Mouse (Mus musculus) neural tube, embryonic 14.5 days (tissue): ENCODE measurements around the gene Gale. TPM values are rescaled to one million over a fixed set of nuclear protein-coding genes. Genes with fewer than 3 reads are reported as not detected.

Experiments
- ATAC-seq: fragments of 200-750 bp; cut with Nextera tagmentation; 2 replicates; pipeline ENCODE4 v1.8.0; 2017; ENCODE audit warnings: low read depth, mild to moderate bottlenecking, moderate TSS enrichment, moderate library complexity
- H3K27ac ChIP-seq: fragments of 300-500 bp; sonication (generic); 2 replicates; pipeline ENCODE4 v1.5.1; 2014; ENCODE audit warnings: low read depth, mild to moderate bottlenecking, control low read depth, low read length, moderate library complexity, mixed read lengths
- H3K27me3 ChIP-seq: fragments of 300-500 bp; sonication (generic); 2 replicates; pipeline ENCODE4 v1.6.1; 2014; ENCODE audit warnings: low read length; ENCODE audit not compliant: control insufficient read depth, insufficient read depth
- H3K36me3 ChIP-seq: fragments of 300-500 bp; sonication (generic); 2 replicates; pipeline ENCODE4 v1.6.1; 2014; ENCODE audit warnings: low read length, mixed read lengths; ENCODE audit not compliant: control insufficient read depth, insufficient read depth
- H3K4me1 ChIP-seq: fragments of 300-500 bp; sonication (generic); 2 replicates; pipeline ENCODE4 v1.6.1; 2014; ENCODE audit warnings: low read length; ENCODE audit not compliant: control insufficient read depth, insufficient read depth
- H3K4me2 ChIP-seq: fragments of 300-500 bp; sonication (generic); 2 replicates; pipeline ENCODE4 v1.6.1; 2014; ENCODE audit warnings: mild to moderate bottlenecking, low read depth, low read length, control low read depth
- H3K4me3 ChIP-seq: fragments of 300-500 bp; sonication (generic); 2 replicates; pipeline ENCODE4 v1.5.1; 2014; ENCODE audit warnings: low read depth, low read length, control low read depth, mixed read lengths
- H3K9ac ChIP-seq: fragments of 300-500 bp; sonication (generic); replicated peaks from 2 replicates; pipeline ENCODE4 v1.6.1; 2014; ENCODE audit warnings: low read depth, mild to moderate bottlenecking, control low read depth, low read length, mixed read lengths
- H3K9me3 ChIP-seq: fragments of 300-500 bp; sonication (generic); 2 replicates; pipeline ENCODE4 v1.6.1; 2016; ENCODE audit warnings: low read length; ENCODE audit not compliant: control insufficient read depth
- WGBS: fragments of 180-500 bp; shearing (Covaris S2); extraction: QIAGEN DNeasy Blood & Tissue Kit; methylation state at CpG from one replicate; pipeline ENCODE4 v1.1.7; 2014; 5-methylcytosine and 5-hydroxymethylcytosine counted together
- polyA plus RNA-seq: library from polyadenylated mRNA; unstranded; fragments of >200 nt; fragmentation: Nextera tagmentation; extraction: Ambion mirVana; gene quantifications from 2 replicates; pipeline ENCODE4 v1.2.1, GENCODE M21; 2014

Gale gene
- polyA plus RNA-seq, 1 experiment from 2014 or later, result 44.1 TPM

DNA sequence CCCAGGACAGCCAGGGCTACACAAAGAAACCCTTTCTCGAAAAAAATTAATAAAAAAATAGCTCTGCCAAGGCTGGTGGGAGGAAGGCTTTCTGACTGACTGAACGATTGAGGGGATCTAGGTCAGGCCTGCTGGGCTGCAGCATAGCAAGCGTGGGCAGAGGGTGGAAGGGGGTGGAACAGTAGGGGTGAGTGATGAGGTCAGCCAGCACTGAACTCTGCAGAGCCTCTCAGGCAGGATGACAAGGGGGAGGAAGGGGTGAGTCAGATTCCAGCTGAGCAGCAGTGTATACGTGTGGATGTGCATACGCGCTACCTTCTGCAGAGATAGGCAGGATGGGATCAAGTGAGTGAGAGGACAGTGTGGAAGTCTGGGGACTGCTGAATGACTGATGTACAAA, 13.6 kb upstream of the Gale start:
- 80% methylated on average over 6 of the region's 6 CpGs for WGBS
- H3K27ac ChIP-seq, result no peak overlapping the region
- no peak overlapping the region for H3K4me2 ChIP-seq
- H3K9ac ChIP-seq, result no peak overlapping the region
- H3K4me1 ChIP-seq, result 0 out of 2 replicates have a peak, but pooled peaks cover 4% of the 10 kb centered on the region
- no peak overlapping the region for H3K4me3 ChIP-seq
- no peak for ATAC-seq
- 0 out of 2 replicates have a peak, but pooled peaks cover 3% of the 10 kb centered on the region for H3K36me3 ChIP-seq
- no peaks in the 10 kb centered on the region for H3K27me3 ChIP-seq
- H3K9me3 ChIP-seq, result no peaks in the 10 kb centered on the region

DNA sequence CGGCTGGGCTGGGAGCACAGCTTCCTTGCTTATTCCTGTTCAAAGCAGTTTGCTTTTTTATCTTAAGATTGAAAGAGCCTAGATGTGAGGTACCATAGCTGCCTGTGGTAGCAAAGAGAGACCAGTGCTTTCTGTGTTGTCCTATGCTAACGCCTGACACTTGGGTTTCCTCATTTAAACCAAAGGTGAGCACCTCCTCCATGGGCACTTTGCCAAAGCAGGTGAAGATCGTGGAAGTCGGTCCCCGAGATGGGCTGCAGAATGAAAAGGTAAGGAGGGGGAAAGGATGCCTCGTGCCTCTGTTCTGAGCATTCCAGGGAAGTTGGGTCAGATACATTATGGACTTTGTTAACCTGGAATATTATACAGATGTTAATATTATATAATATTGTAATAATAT, 13.2 kb upstream of the Gale start:
- Histone ChIP-seq H3K9ac (no peak overlapping the region), H3K36me3 (peaks cover 3% of the 10 kb centered on the region; the same call in 1 of the 2 replicates), H3K9me3 (no peaks in the 10 kb centered on the region), H3K4me1 (0 out of 2 replicates have a peak, but pooled peaks cover 4% of the 10 kb centered on the region), H3K4me2 (no peak overlapping the region), H3K27ac (no peak overlapping the region), H3K27me3 (no peaks in the 10 kb centered on the region), H3K4me3 (no peak overlapping the region)
- 87% methylated on average over 6 of the region's 6 CpGs for WGBS
- ATAC-seq, result no peak

DNA sequence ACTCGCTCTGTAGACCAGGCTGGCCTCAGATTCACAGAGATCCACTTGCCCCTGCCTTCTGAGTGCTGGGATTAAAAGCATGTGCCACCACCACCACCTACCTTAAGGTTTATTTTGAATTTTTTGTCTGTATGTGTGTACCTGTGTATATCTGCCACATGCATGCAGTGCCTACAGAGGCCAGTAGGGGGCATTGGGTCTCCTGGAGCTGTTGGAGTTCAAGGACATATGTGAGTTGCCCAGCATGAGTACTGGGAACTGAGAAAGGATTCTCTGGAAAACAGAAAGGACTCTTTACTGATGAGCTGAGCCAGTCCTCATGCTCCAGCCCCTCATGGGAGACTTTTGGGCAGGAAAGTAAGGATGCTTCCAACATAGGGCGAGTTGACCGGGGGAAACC, 12.0 kb upstream of the Gale start:
- H3K27me3 ChIP-seq, result no peaks in the 10 kb centered on the region
- no peak overlapping the region for H3K4me3 ChIP-seq
- H3K9me3 ChIP-seq, result no peaks in the 10 kb centered on the region
- H3K36me3 ChIP-seq, result peaks cover 11% of the 10 kb centered on the region; the same call in 1 of the 2 replicates
- H3K27ac ChIP-seq, result no peak overlapping the region
- H3K4me1 ChIP-seq, result 0 out of 2 replicates have a peak, but pooled peaks cover 4% of the 10 kb centered on the region
- no peak for ATAC-seq
- no peak overlapping the region for H3K4me2 ChIP-seq
- no peak overlapping the region for H3K9ac ChIP-seq
- 96% methylated on average over 3 of the region's 3 CpGs for WGBS

DNA sequence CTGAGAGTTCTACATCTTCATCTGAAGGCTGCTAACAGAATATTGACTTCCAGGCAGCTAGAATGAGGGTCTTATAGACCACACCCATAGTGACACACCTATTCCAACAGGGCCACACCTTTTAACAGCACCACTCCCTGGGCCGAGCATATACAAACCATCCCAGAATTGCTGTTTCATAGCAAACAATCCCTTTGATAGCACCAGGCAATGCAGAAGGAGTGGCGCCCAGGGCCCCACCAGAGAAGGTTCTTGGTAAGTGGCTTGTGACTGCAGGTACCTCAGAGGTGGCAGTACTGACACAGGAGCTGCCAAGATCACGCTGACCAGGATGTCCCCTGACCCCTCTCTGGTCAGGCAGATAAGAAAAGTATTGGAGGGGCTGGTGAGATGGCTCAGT, 10.3 kb upstream of the Gale start:
- Histone ChIP-seq H3K4me2 (no peak overlapping the region), H3K27me3 (no peaks in the 10 kb centered on the region), H3K4me1 (no peaks in the 10 kb centered on the region), H3K9me3 (no peaks in the 10 kb centered on the region), H3K9ac (no peak overlapping the region), H3K36me3 (peaks cover 14% of the 10 kb centered on the region; the same call in 1 of the 2 replicates), H3K27ac (no peak overlapping the region), H3K4me3 (no peak overlapping the region)
- 91% methylated on average over 3 of the region's 3 CpGs for WGBS
- no peak for ATAC-seq

DNA sequence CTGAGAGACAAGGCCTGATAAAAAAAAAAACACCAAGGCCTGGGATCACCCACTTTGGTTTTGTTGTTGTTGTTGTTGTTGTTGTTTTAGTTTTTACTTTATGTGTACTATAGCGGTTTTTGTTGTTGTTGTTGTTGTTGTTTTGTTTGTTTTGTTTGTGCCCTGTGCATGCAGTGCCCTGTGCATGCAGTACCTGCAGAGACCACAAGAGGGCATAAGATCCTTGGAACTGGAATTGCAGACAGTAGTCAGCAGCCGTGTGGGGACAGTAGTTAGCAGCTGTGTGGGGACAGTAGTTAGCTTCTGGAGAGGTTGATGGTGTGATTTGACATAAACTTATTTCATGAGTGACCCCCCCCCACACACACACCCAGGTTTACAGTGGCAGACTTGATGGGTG, 9.3 kb upstream of the Gale start:
- no peaks in the 10 kb centered on the region for H3K27me3 ChIP-seq
- H3K27ac ChIP-seq, result no peak overlapping the region
- WGBS, result 2% methylated on average over 2 of the region's 2 CpGs
- H3K4me3 ChIP-seq, result no peak overlapping the region
- no peak for ATAC-seq
- no peaks in the 10 kb centered on the region for H3K4me1 ChIP-seq
- peaks cover 14% of the 10 kb centered on the region; the same call in 1 of the 2 replicates for H3K36me3 ChIP-seq
- no peak overlapping the region for H3K4me2 ChIP-seq
- no peaks in the 10 kb centered on the region for H3K9me3 ChIP-seq
- no peak overlapping the region for H3K9ac ChIP-seq

DNA sequence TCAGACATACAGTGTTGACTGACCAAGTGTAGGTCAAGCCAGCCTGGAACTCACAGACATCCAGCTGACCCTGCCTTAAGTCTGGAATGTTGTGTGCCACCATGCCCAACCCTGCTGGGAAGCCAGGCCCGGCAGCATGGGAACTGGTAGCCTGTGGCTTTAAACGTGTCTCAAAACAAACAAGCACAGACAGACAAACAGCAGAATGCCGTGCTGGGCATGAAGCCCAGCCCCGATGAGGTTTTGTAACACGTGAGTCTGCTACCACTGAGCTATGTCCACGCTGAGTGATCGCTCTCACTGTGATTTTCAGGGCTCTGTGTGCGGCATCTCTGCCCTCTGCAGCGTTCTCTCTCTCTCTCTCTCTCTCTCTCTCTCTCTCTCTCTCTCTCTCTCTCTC, 7.6 kb upstream of the Gale start:
- no peak overlapping the region for H3K4me2 ChIP-seq
- H3K27ac ChIP-seq, result no peak overlapping the region
- no peak for ATAC-seq
- H3K9me3 ChIP-seq, result no peaks in the 10 kb centered on the region
- WGBS, result 90% methylated on average over 9 of the region's 9 CpGs
- H3K4me3 ChIP-seq, result no peak overlapping the region
- no peak overlapping the region for H3K9ac ChIP-seq
- H3K4me1 ChIP-seq, result no peaks in the 10 kb centered on the region
- no peaks in the 10 kb centered on the region for H3K27me3 ChIP-seq
- peaks cover 18% of the 10 kb centered on the region; the same call in 1 of the 2 replicates for H3K36me3 ChIP-seq

DNA sequence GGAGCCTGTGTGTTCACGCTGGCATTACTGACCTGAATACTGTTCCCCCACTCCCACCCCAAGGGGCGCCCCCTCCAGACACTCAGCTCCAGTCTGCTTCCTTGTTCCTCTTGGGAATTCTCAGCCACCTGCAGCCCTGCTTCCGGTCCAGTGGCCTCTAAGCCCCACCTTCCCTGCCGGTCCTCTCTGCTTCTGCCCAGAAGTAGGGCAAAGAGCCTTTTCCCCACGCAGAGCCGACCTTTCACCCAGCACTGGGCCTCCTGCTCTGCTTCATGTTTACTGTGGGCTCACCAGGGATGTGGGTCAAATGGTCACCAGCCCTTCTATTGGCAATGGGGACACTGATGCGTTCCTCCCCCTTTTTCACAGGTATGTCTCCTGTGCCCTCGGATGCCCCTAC, 5.2 kb upstream of the Gale start:
- peaks cover 6% of the 10 kb centered on the region; the same call in 1 of the 2 replicates for H3K4me1 ChIP-seq
- WGBS, result 65% methylated on average over 8 of the region's 8 CpGs
- ATAC-seq, result no peak
- no peaks in the 10 kb centered on the region for H3K9me3 ChIP-seq
- no peak overlapping the region for H3K4me3 ChIP-seq
- H3K27me3 ChIP-seq, result no peaks in the 10 kb centered on the region
- no peak overlapping the region for H3K27ac ChIP-seq
- no peak overlapping the region for H3K9ac ChIP-seq
- no peak overlapping the region for H3K4me2 ChIP-seq
- H3K36me3 ChIP-seq, result peaks cover 19% of the 10 kb centered on the region; the same call in 1 of the 2 replicates

DNA sequence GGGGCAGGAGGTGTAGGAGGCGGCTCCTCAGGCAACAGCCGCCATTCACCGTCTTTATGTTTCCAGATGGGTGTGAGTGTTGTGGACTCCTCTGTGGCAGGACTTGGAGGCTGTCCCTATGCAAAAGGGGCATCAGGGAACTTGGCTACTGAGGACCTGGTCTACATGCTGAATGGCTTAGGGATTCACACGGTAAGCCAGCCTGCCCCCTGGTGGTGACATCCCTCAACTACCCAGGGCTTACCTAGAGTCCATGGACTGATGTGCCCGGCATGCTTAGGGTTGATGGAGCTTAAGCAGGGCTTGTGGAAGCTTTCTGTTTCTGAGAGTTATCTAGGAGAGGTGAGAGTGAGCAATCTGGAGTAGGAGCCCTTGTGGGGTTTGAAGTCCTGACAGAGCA, 2.8 kb upstream of the Gale start:
- no peak overlapping the region for H3K4me3 ChIP-seq
- no peak overlapping the region for H3K4me2 ChIP-seq
- ATAC-seq, result no peak
- WGBS, result 21% methylated on average over 5 of the region's 5 CpGs
- no peaks in the 10 kb centered on the region for H3K9me3 ChIP-seq
- H3K36me3 ChIP-seq, result peaks cover 16% of the 10 kb centered on the region; the same call in 1 of the 2 replicates
- no peak overlapping the region for H3K9ac ChIP-seq
- no peaks in the 10 kb centered on the region for H3K27me3 ChIP-seq
- H3K27ac ChIP-seq, result no peak overlapping the region
- H3K4me1 ChIP-seq, result peaks cover 14% of the 10 kb centered on the region; the same call in 1 of the 2 replicates

DNA sequence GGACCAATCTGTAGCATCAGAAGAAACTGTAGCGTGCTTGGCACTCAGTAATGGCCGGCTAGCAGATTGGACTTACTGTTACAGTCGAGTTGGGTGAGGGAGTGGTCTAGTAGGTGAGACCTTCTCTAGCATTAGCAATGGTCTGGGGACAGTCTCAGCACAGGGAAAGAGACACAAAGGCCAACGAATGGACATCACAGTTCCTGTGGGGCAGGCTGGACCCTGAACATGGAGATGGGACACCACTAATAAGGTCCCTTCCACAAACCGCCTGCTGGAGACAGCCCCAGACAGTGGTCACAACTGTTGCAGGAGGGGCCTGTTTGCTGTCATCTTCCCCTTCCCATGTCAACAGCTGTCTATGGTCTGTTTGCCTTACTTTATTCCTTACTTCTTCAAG, 1.8 kb upstream of the Gale start:
- Histone ChIP-seq H3K4me1 (peaks cover 14% of the 10 kb centered on the region; the same call in 1 of the 2 replicates), H3K27ac (no peak overlapping the region), H3K4me2 (no peak overlapping the region), H3K36me3 (peaks cover 10% of the 10 kb centered on the region; the same call in 1 of the 2 replicates), H3K27me3 (no peaks in the 10 kb centered on the region), H3K9me3 (no peaks in the 10 kb centered on the region), H3K9ac (no peak overlapping the region), H3K4me3 (no peak overlapping the region)
- no peak for ATAC-seq
- WGBS, result 93% methylated on average over 5 of the region's 5 CpGs
